Mouse (Mus musculus) retina, embryonic 14.5 days (tissue): ENCODE measurements around the gene Olfr725.
A peak's percentile ranks its signal among the peaks of the same experiment; 100 is the strongest.

Experiments
- DNase-seq: peaks from one replicate; pipeline ENCODE4 v3.0.0-alpha.2; 2015; ENCODE audit warnings: low spot score

The Olfr725 gene

GRCm38 (mm10) chr14:50040275-50040674 lies at the start of gene Olfr725:
Gene Olfr725 (minus strand): TSS chr14:50040375.
- DNase-seq, result no peak

- no peak for DNase-seq
These were observed 22.5 kb upstream of the Olfr725 start for GRCm38 (mm10) chr14:50062733-50063104.

- peak; percentile 83 for DNase-seq
These were observed 22.0 kb upstream of the Olfr725 start for GRCm38 (mm10) chr14:50061955-50062732.

- no peak for DNase-seq
These were observed 21.4 kb upstream of the Olfr725 start for GRCm38 (mm10) chr14:50061590-50061954.

GRCm38 (mm10) chr14:50061179-50061578 lies 21.0 kb upstream of the Olfr725 start:
- DNase-seq, result peak; percentile 61

- no peak for DNase-seq
These were observed 8.1 kb downstream of the Olfr725 start for GRCm38 (mm10) chr14:50032041-50032440.

- DNase-seq, result no peak
These were observed 8.8 kb downstream of the Olfr725 start for GRCm38 (mm10) chr14:50031356-50031755.

GRCm38 (mm10) chr14:50026371-50026770 lies 13.8 kb downstream of the Olfr725 start:
- DNase-seq, result no peak
